Comparison of ENCODE assay signal across 13 mouse cellular contexts in the genomic region with DNA sequence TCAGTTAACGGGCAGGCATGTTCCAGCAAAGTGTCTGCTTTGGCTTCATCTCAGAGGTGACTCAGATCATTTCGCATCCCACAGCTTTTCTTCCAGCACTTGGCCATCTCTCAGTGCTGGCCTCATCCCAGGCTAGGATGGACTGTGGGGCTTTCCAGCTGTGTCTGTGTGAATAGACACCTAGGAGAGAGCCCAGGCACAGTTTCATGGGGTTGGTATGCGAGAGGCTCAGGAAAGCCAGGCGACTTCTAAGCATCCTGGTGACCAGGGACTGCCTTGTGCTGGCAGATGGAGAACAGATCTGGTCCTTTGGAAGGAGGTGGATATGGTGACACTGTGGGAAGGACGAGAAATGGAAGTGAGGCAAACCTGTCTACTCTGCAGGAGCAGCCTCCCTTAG.
DNase-seq lines count a peak whose midpoint lies in the region; ATAC-seq lines count a peak whose summit lies in the region.
"Had no signal": no experiment of that assay in that cellular context is flagged by ENCODE, and none has a peak within 500 bp of the region (broad histone marks: within the 10 kb centered on the region; RNA-seq: fewer than 3 reads in every experiment).

No protein-coding gene starts in this region.

- intact Hi-C loops in heart, postnatal 10 days (cut with DNase I), result no loop called here

- DNase-seq in heart, postnatal 10 days, result peak; percentile 40 to 55
- no peak for DNase-seq in heart, adult 8-10 months (ENCODE audit: low spot score)
- DNase-seq in NIH3T3 (ENCODE audit: low read depth), result peak; percentile 2
- DNase-seq in cerebellum, adult 9-11 months, result peak; percentile 32
- peak; percentile 60 for DNase-seq in gastrocnemius, postnatal 25 days
- no peak for DNase-seq in thymus, postnatal 36 days
- DNase-seq: right cerebral cortex, postnatal 14 days had no signal

- no peak for ATAC-seq in megakaryocyte, adult 5-6 weeks (ENCODE audit: poor library complexity, severe bottlenecking)
- no peak for ATAC-seq in erythroid progenitor cell, adult 5-6 weeks (replicated peaks; ENCODE audit: low FRiP score, poor library complexity, severe bottlenecking)
- ATAC-seq: CD4-positive, CD25-positive, alpha-beta regulatory T cell, adult 4 months; forebrain, embryonic 16.5 days; inflammation-experienced regulatory T-cells, adult 6 months; Patski had no signal

Comparison
In these comparisons a context has a peak if more than half of its experiments do, and no peak if none do; other contexts are left out.
1. DNase-seq: peak in heart, postnatal 10 days (2 of 2), NIH3T3 (single experiment), cerebellum, adult 9-11 months (single experiment) and gastrocnemius, postnatal 25 days (single experiment); none in heart, adult 8-10 months (single experiment) and thymus, postnatal 36 days (0 of 2).